Mouse (Mus musculus): ENCODE data around the gene Phc2.

- TF ChIP-seq CTCF (IDR thresholded peaks at IDR 0.05; ENCODE audit: insufficient read depth, low read length) (no peak), POLR2A (IDR thresholded peaks at IDR 0.05; ENCODE audit: borderline replicate concordance, extremely low read depth, low read depth, low read length) (no peak)
Observed at GRCm38 (mm10) chr4:128732794-128733193, 78.3 kb downstream of the Phc2 start.
